Mouse (Mus musculus): ENCODE measurements around the gene Arhgap31. TPM values are rescaled to one million over a fixed set of nuclear protein-coding genes. Genes with fewer than 3 reads are reported as not detected.

Gene Arhgap31
- polyA plus RNA-seq, 1 experiment: 36.1 TPM

GRCm38 (mm10) chr16:38596099-38596498 is 117.0 kb downstream of the Arhgap31 start:
- H3K4me1 ChIP-seq (ENCODE audit: control insufficient read depth, insufficient read depth, low read length): no peaks in the 10 kb centered on the region
- TF ChIP-seq POLR2A (IDR thresholded peaks at IDR 0.05; ENCODE audit: borderline replicate concordance, low read depth, low read length): no peak
- no peak for TF ChIP-seq CTCF (IDR thresholded peaks at IDR 0.05; ENCODE audit: low read depth, low read length)
- H3K4me3 ChIP-seq (ENCODE audit: insufficient read depth, low read length): no peak overlapping the region
- no peak overlapping the region for H3K27ac ChIP-seq (ENCODE audit: insufficient read depth, low read depth, low read length)

GRCm38 (mm10) chr16:38594435-38594834 is 118.6 kb downstream of the Arhgap31 start:
- H3K4me3 ChIP-seq (ENCODE audit: insufficient read depth, low read length): no peak overlapping the region
- no peak for TF ChIP-seq POLR2A (IDR thresholded peaks at IDR 0.05; ENCODE audit: borderline replicate concordance, low read depth, low read length)
- no peak overlapping the region for H3K27ac ChIP-seq (ENCODE audit: insufficient read depth, low read depth, low read length)
- H3K4me1 ChIP-seq (ENCODE audit: control insufficient read depth, insufficient read depth, low read length): no peaks in the 10 kb centered on the region

DNA sequence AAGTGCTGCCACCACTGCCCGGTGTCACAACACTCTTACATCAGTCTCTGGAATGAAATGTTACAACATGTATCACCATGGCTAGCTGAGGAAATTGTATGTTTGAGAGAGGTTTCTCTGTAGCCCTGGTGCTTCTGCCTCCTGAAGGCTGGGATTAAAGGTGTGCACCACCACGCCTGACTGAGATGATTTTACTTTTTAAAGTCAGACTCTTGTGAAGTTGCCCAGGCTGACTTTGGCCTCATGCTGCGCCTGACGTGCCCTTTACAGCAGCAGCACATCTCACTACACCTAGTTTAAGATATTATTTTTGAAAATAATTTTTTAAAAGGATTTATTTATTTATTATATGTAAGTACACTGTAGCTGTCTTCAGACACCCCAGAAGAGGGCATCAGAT is 120.1 kb downstream of the Arhgap31 start:
- Histone ChIP-seq H3K4me3 (ENCODE audit: insufficient read depth, low read length) (no peak overlapping the region), H3K4me1 (ENCODE audit: control insufficient read depth, insufficient read depth, low read length) (no peaks in the 10 kb centered on the region), H3K27ac (ENCODE audit: insufficient read depth, low read depth, low read length) (no peak overlapping the region)
- TF ChIP-seq POLR2A (IDR thresholded peaks at IDR 0.05; ENCODE audit: borderline replicate concordance, low read depth, low read length) (no peak), CTCF (IDR thresholded peaks at IDR 0.05; ENCODE audit: low read depth, low read length) (no peak)

DNA sequence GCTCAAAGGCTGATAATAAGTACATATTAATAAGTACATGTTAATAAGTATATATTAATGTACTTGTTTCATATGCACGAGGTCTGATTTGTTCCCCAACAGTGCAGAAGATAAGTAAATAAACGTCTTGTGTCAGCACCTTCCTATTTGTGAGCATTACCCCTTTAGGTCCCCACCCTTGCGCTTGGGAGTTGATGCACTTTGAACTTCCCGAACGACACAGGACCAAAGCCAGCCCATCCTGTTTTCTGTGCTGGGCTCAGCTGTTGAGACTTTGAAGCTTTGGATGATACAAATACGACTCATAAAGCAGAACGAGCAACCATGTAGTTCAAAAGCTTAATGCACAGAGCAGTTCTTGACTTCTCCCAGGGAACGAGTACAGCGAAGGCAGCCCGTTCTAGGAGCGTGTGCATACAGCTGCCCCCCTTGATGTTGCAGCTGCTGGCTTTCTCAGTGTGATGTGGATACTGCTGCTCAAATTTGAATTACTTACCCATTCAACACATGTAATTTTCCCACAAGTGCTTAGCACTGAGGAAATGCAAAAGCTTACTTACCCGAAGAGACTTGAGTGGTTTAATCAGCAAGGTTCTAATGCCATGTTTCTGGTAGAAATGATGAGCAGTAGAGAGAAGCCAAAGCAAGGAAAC is 120.9 kb downstream of the Arhgap31 start:
- Histone ChIP-seq H3K4me1 (ENCODE audit: control insufficient read depth, insufficient read depth, low read length) (no peaks in the 10 kb centered on the region), H3K27ac (ENCODE audit: insufficient read depth, low read depth, low read length) (no peak overlapping the region), H3K4me3 (ENCODE audit: insufficient read depth, low read length) (no peak overlapping the region)
- no peak for TF ChIP-seq CTCF (IDR thresholded peaks at IDR 0.05; ENCODE audit: low read depth, low read length)
- no peak for TF ChIP-seq POLR2A (IDR thresholded peaks at IDR 0.05; ENCODE audit: borderline replicate concordance, low read depth, low read length)

- Histone ChIP-seq H3K27ac (ENCODE audit: insufficient read depth, low read depth, low read length) (no peak overlapping the region), H3K4me3 (ENCODE audit: insufficient read depth, low read length) (no peak overlapping the region), H3K4me1 (ENCODE audit: control insufficient read depth, insufficient read depth, low read length) (no peaks in the 10 kb centered on the region)
- TF ChIP-seq CTCF (IDR thresholded peaks at IDR 0.05; ENCODE audit: low read depth, low read length) (no peak), POLR2A (IDR thresholded peaks at IDR 0.05; ENCODE audit: borderline replicate concordance, low read depth, low read length) (no peak)
Measured at GRCm38 (mm10) chr16:38591506-38591905, 121.6 kb downstream of the Arhgap31 start.

DNA sequence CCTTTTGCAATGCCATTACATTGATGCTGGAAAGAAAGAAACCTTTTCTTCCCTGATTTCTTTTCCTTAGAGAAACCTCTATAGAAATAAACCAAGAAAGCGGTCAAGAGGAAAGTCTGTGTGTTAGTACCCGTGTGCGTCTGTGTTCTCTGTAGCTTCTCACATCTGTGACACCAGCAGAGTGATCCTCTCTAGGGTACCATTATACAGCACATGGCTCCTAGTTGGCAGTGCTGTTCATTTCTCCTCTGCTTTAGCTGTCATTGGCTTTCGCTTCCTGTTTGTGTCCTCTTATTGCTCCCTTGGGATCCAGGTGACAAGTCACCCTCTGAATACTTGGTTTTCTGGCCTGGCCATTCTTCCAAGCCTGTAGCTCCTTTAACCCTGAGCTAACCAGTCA is 125.5 kb downstream of the Arhgap31 start:
- no peak overlapping the region for H3K4me3 ChIP-seq (ENCODE audit: insufficient read depth, low read length)
- TF ChIP-seq POLR2A (IDR thresholded peaks at IDR 0.05; ENCODE audit: borderline replicate concordance, low read depth, low read length) (no peak), CTCF (IDR thresholded peaks at IDR 0.05; ENCODE audit: low read depth, low read length) (no peak)
- no peaks in the 10 kb centered on the region for H3K4me1 ChIP-seq (ENCODE audit: control insufficient read depth, insufficient read depth, low read length)
- H3K27ac ChIP-seq (ENCODE audit: insufficient read depth, low read depth, low read length): no peak overlapping the region

GRCm38 (mm10) chr16:38587163-38587562 is 125.9 kb downstream of the Arhgap31 start:
- Histone ChIP-seq H3K27ac (ENCODE audit: insufficient read depth, low read depth, low read length) (no peak overlapping the region), H3K4me1 (ENCODE audit: control insufficient read depth, insufficient read depth, low read length) (no peaks in the 10 kb centered on the region), H3K4me3 (ENCODE audit: insufficient read depth, low read length) (no peak overlapping the region)
- TF ChIP-seq POLR2A (IDR thresholded peaks at IDR 0.05; ENCODE audit: borderline replicate concordance, low read depth, low read length) (no peak), CTCF (IDR thresholded peaks at IDR 0.05; ENCODE audit: low read depth, low read length) (no peak)

GRCm38 (mm10) chr16:38585186-38585585 is 127.9 kb downstream of the Arhgap31 start:
- Histone ChIP-seq H3K4me3 (ENCODE audit: insufficient read depth, low read length) (no peak overlapping the region), H3K4me1 (ENCODE audit: control insufficient read depth, insufficient read depth, low read length) (no peaks in the 10 kb centered on the region), H3K27ac (ENCODE audit: insufficient read depth, low read depth, low read length) (no peak overlapping the region)
- TF ChIP-seq POLR2A (IDR thresholded peaks at IDR 0.05; ENCODE audit: borderline replicate concordance, low read depth, low read length): no peak
- no peak for TF ChIP-seq CTCF (IDR thresholded peaks at IDR 0.05; ENCODE audit: low read depth, low read length)

- Histone ChIP-seq H3K4me1 (ENCODE audit: control insufficient read depth, insufficient read depth, low read length) (no peaks in the 10 kb centered on the region), H3K4me3 (ENCODE audit: insufficient read depth, low read length) (no peak overlapping the region), H3K27ac (ENCODE audit: insufficient read depth, low read depth, low read length) (no peak overlapping the region)
- TF ChIP-seq CTCF (IDR thresholded peaks at IDR 0.05; ENCODE audit: low read depth, low read length): no peak
- no peak for TF ChIP-seq POLR2A (IDR thresholded peaks at IDR 0.05; ENCODE audit: borderline replicate concordance, low read depth, low read length)
Measured at GRCm38 (mm10) chr16:38584761-38585160, 128.3 kb downstream of the Arhgap31 start.

GRCm38 (mm10) chr16:38571481-38571880 is 141.6 kb downstream of the Arhgap31 start:
- Histone ChIP-seq H3K4me3 (ENCODE audit: insufficient read depth, low read length) (no peak overlapping the region), H3K4me1 (ENCODE audit: control insufficient read depth, insufficient read depth, low read length) (peaks cover 14% of the 10 kb centered on the region)
- TF ChIP-seq POLR2A (IDR thresholded peaks at IDR 0.05; ENCODE audit: borderline replicate concordance, low read depth, low read length) (no peak), CTCF (IDR thresholded peaks at IDR 0.05; ENCODE audit: low read depth, low read length) (no peak)

More at GRCm38 (mm10) chr16:38571481-38571880, 141.6 kb downstream of the Arhgap31 start:
- H3K27ac ChIP-seq (ENCODE audit: insufficient read depth, low read depth, low read length): no peak overlapping the region
